Mouse (Mus musculus) T-helper 17 cell (primary cell): ENCODE data around the gene Slc4a11.

Source experiments
- in situ Hi-C, 2 experiments: fragments of 300-600 bp; cut with MboI, MseI; formaldehyde crosslinking; loops; 1 replicate in 1 of 2; 2 replicates in 1 of 2; pipeline ENCODE4 v1.15.1; 2025; ENCODE audit warnings: high pct_unique_total_duplicates in 2 of 2

Gene Slc4a11

DNA sequence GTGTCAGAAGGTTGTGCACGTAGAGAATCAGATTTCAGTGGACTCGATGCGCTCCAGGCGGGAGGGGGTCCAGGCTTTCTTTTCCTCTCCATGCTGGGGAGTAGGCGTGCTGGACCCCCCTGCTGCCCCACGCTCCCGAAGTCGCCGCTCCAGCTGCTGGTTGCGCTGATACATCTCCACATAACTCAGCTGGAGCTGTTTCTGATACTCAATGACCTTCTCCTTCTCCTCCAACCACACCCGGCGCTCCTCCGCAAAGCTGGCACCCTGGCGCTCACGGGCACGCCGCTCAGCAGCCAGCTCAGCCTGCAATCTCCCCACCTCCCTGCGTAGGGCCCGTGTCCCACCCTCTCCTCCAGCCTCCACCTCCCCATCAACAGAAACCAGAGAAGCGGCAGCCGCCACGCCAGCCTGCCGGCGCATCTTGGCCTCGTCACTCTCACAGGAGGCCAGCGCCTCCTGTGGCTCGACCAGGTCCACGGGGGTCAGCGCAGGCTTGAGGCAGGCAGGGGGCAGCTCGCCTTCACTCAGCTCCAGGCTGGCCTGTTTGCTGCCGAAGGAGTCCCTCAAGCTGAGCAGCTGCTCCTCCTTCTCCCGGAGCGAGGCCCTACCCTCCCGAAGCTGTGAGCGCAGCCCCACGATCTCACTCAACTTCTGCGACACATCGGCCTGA, 62.4 kb downstream of the Slc4a11 start:
- in situ Hi-C loops: loop anchor here in 1 of 2 experiments (5.0 kb wide), 1 partner anchor 62 kb away; the partner anchor contains the start of gene Slc4a11
